Mouse (Mus musculus) stomach, embryonic 16.5 days (tissue): ENCODE measurements around the gene Acvr1b. TPM values are rescaled to one million over a fixed set of nuclear protein-coding genes. Genes with fewer than 3 reads are reported as not detected.

ENCODE experiments used
- ATAC-seq: fragments of 200-750 bp; cut with Nextera tagmentation; 2 replicates; pipeline ENCODE4 v1.8.0; 2017; ENCODE audit warnings: moderate number of reproducible peaks, moderate TSS enrichment; ENCODE audit not compliant: insufficient read depth, low FRiP score
- H3K27ac ChIP-seq: fragments of 300-500 bp; sonication (generic); 2 replicates; pipeline ENCODE4 v1.5.1; 2014; ENCODE audit warnings: low read length
- H3K27me3 ChIP-seq: fragments of 300-500 bp; sonication (generic); 2 replicates; pipeline ENCODE4 v1.6.1; 2014; ENCODE audit warnings: low read length, control low read depth, mixed read lengths; ENCODE audit not compliant: control insufficient read depth, insufficient read depth
- H3K36me3 ChIP-seq: fragments of 300-500 bp; sonication (generic); 2 replicates; pipeline ENCODE4 v1.6.1; 2014; ENCODE audit warnings: low read length; ENCODE audit not compliant: control insufficient read depth, insufficient read depth
- H3K4me1 ChIP-seq: fragments of 300-500 bp; sonication (generic); 2 replicates; pipeline ENCODE4 v1.6.1; 2014; ENCODE audit warnings: low read length, control low read depth, mixed read lengths; ENCODE audit not compliant: control insufficient read depth, insufficient read depth
- H3K4me2 ChIP-seq: fragments of 300-500 bp; sonication (generic); 2 replicates; pipeline ENCODE4 v1.6.1; 2014; ENCODE audit warnings: low read depth, low read length, mixed read lengths
- H3K4me3 ChIP-seq: fragments of 300-500 bp; sonication (generic); replicated peaks from 2 replicates; pipeline ENCODE4 v1.5.1; 2014; ENCODE audit warnings: mild to moderate bottlenecking, low read length
- H3K9ac ChIP-seq: fragments of 300-500 bp; sonication (generic); 2 replicates; pipeline ENCODE4 v1.6.1; 2014; ENCODE audit warnings: low read length
- H3K9me3 ChIP-seq: fragments of 300-500 bp; sonication (generic); replicated peaks from 2 replicates; pipeline ENCODE4 v1.6.1; 2016; ENCODE audit warnings: low read length, control low read depth; ENCODE audit not compliant: control insufficient read depth
- WGBS: fragments of 180-500 bp; shearing (Covaris S2); extraction: QIAGEN DNeasy Blood & Tissue Kit; methylation state at CpG from one replicate; pipeline ENCODE4 v1.1.7; 2014; 5-methylcytosine and 5-hydroxymethylcytosine counted together
- polyA plus RNA-seq: library from polyadenylated mRNA; unstranded; fragments of >200 nt; fragmentation: Nextera tagmentation; extraction: Ambion mirVana; gene quantifications from 2 replicates; pipeline ENCODE4 v1.2.1, GENCODE M21; 2015

Gene Acvr1b
- polyA plus RNA-seq, 1 experiment from 2014 or later = 11.6 TPM

- Histone ChIP-seq H3K9ac (no peak overlapping the region), H3K4me1 (peaks cover 26% of the 10 kb centered on the region), H3K36me3 (no peaks in the 10 kb centered on the region), H3K27me3 (no peaks in the 10 kb centered on the region), H3K4me3 (no peak overlapping the region), H3K9me3 (no peaks in the 10 kb centered on the region), H3K27ac (no peak overlapping the region), H3K4me2 (no peak overlapping the region)
- no peak for ATAC-seq
- 68% methylated on average over 9 of the region's 9 CpGs for WGBS
Observed at GRCm38 (mm10) chr15:101250220-101250800, 76.4 kb downstream of the Acvr1b start.

DNA sequence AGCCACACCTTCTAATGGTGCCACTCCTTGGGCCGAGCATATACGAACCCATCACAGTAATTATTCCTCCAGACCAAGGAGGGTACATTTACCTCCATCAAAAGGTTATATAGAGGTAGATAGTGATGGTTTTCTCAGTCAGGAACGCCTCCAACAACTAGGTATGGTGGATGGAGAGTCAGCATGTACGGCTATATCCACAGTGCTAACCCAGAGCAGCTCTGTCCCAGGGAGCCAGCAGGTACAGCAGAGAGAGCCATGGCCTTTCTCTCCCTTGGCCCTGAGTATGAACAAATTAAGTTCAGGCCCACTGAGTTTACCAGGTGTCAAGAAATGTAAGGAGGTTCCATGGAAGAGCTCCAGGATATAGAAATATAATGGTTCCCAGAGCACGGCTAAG, 78.1 kb downstream of the Acvr1b start:
- Histone ChIP-seq H3K27me3 (no peaks in the 10 kb centered on the region), H3K27ac (no peak overlapping the region), H3K36me3 (no peaks in the 10 kb centered on the region), H3K9ac (no peak overlapping the region), H3K4me3 (no peak overlapping the region), H3K4me2 (no peak overlapping the region), H3K9me3 (no peaks in the 10 kb centered on the region), H3K4me1 (peaks cover 21% of the 10 kb centered on the region)
- no peak for ATAC-seq
- 87% methylated on average over 5 of the region's 5 CpGs for WGBS

DNA sequence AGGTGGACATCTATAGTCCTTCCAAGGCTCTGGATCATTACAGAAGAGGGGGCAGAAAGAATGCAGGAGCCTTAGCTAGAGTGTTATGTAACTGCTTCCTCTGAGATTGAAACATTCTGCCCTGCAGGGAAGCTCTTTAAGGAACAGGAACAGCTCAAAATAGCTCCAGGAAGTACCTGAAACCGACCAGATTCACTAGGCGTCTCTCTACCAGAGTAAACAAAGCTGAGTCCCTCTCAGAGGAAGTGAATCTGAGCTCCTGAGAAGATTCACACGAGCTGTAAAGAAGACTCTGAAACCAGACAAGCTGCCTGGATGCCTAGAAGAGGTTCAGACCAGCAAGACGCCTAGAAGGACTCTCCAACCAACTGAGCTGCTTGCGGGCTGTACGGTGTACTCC, 78.7 kb downstream of the Acvr1b start:
- Histone ChIP-seq H3K9me3 (no peaks in the 10 kb centered on the region), H3K27ac (no peak overlapping the region), H3K4me3 (no peak overlapping the region), H3K9ac (no peak overlapping the region), H3K4me2 (no peak overlapping the region), H3K27me3 (no peaks in the 10 kb centered on the region), H3K4me1 (peaks cover 21% of the 10 kb centered on the region), H3K36me3 (no peaks in the 10 kb centered on the region)
- WGBS = 71% methylated on average over 6 of the region's 6 CpGs
- no peak for ATAC-seq

DNA sequence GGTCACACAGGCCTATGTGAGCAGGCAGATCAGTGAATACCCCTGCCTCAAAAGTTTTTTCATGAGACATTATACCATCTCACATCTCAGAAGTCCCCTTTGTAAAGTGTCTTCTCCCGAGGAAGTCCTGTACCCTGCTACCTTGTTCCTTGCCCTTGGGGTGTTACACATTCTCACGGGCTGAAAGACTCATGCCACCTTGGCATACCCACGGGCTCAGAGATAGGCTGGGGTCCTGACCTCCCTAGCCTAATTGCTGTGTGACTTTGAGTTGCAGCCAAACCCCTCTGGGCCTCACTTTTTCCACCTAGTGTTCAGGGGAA, 79.7 kb downstream of the Acvr1b start:
- Histone ChIP-seq H3K9ac (peak overlapping the region; percentile 86), H3K27me3 (no peaks in the 10 kb centered on the region), H3K4me3 (peak overlapping the region; percentile 64), H3K4me1 (peaks cover 12% of the 10 kb centered on the region; the same call in 1 of the 2 replicates), H3K4me2 (peak overlapping the region; percentile 95), H3K36me3 (no peaks in the 10 kb centered on the region), H3K9me3 (no peaks in the 10 kb centered on the region), H3K27ac (0 out of 2 replicates have a peak overlapping the region, but pooled peaks have one; percentile 2)
- WGBS = 31% methylated on average over 3 of the region's 3 CpGs
- no peak for ATAC-seq

- Histone ChIP-seq H3K36me3 (no peaks in the 10 kb centered on the region), H3K4me2 (peak within 1 kb of the TSS; percentile 95), H3K9me3 (no peaks in the 10 kb centered on the region), H3K9ac (peak within 1 kb of the TSS; percentile 86), H3K4me3 (peak within 1 kb of the TSS; percentile 64), H3K4me1 (peaks cover 11% of the 10 kb centered on the region; the same call in 1 of the 2 replicates), H3K27me3 (no peaks in the 10 kb centered on the region), H3K27ac (peak within 1 kb of the TSS; percentile 38; the same call in 1 of the 2 replicates)
- 2% methylated on average over 79 of the region's 82 CpGs for WGBS
- ATAC-seq = peak; percentile 78
Observed at GRCm38 (mm10) chr15:101253886-101254795, 80.3 kb downstream of the Acvr1b start, which contains the start of gene Nr4a1. Gene Nr4a1 (plus strand): TSS chr15:101254269.

GRCm38 (mm10) chr15:101255842-101256462, 82.1 kb downstream of the Acvr1b start:
- no peak overlapping the region for H3K27ac ChIP-seq
- H3K9me3 ChIP-seq = no peaks in the 10 kb centered on the region
- H3K4me1 ChIP-seq = peaks cover 23% of the 10 kb centered on the region
- H3K36me3 ChIP-seq = no peaks in the 10 kb centered on the region
- 81% methylated on average over 7 of the region's 7 CpGs for WGBS
- H3K4me3 ChIP-seq = no peak overlapping the region
- ATAC-seq = no peak
- H3K9ac ChIP-seq = no peak overlapping the region
- H3K4me2 ChIP-seq = no peak overlapping the region
- no peaks in the 10 kb centered on the region for H3K27me3 ChIP-seq

GRCm38 (mm10) chr15:101256463-101257206, 82.8 kb downstream of the Acvr1b start:
- H3K4me2 ChIP-seq = no peak overlapping the region
- H3K4me3 ChIP-seq = no peak overlapping the region
- no peak overlapping the region for H3K9ac ChIP-seq
- H3K27me3 ChIP-seq = no peaks in the 10 kb centered on the region
- 73% methylated on average over 14 of the region's 14 CpGs for WGBS
- peaks cover 30% of the 10 kb centered on the region for H3K4me1 ChIP-seq
- H3K9me3 ChIP-seq = no peaks in the 10 kb centered on the region
- H3K36me3 ChIP-seq = no peaks in the 10 kb centered on the region
- ATAC-seq = no peak
- no peak overlapping the region for H3K27ac ChIP-seq

GRCm38 (mm10) chr15:101258420-101258819, 84.6 kb downstream of the Acvr1b start:
- no peak overlapping the region for H3K27ac ChIP-seq
- H3K4me1 ChIP-seq = peaks cover 39% of the 10 kb centered on the region
- H3K27me3 ChIP-seq = no peaks in the 10 kb centered on the region
- 79% methylated on average over 11 of the region's 11 CpGs for WGBS
- no peak overlapping the region for H3K4me3 ChIP-seq
- no peak overlapping the region for H3K4me2 ChIP-seq
- H3K9ac ChIP-seq = no peak overlapping the region
- H3K36me3 ChIP-seq = no peaks in the 10 kb centered on the region
- no peaks in the 10 kb centered on the region for H3K9me3 ChIP-seq
- ATAC-seq = no peak
